Comparison of ENCODE assay signal across 8 mouse cellular contexts in the genomic region with DNA sequence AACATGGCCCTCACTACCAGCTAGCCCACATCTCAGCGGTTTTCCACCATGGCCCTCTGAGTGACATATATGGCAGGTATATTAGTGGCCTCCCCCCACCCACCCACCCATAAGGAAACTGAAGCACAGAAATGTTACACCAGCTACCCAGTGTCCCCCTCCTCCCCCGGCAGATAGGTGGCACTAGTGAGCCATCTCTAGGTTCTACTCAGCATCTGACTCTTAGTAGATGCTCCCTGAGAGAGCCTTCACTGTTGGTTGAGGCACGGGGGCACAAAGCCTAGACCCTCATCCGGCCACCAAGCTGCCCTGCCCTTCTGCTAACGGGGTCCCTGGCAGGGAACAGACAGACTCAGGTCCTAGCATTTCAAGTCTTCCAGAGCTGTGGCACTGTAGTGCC. TPM values are rescaled to one million over a fixed set of nuclear protein-coding genes. Genes with fewer than 3 reads are reported as not detected.
DNase-seq lines count a peak whose midpoint lies in the region; ATAC-seq and TF ChIP-seq lines count a peak whose summit lies in the region.

No protein-coding gene starts in this region.

- WGBS in kidney, adult 2 months = 65% methylated on average over 5 of the region's 5 CpGs
- 67% methylated on average over 5 of the region's 5 CpGs for WGBS in kidney, embryonic 16.5 days
- WGBS in bone marrow, adult 2 months = 58% methylated on average over 5 of the region's 5 CpGs
- WGBS in liver, adult 2 months = 56% methylated on average over 5 of the region's 5 CpGs

- no peaks in the 10 kb centered on the region for H3K36me3 ChIP-seq in kidney, adult 2 months (ENCODE audit: control insufficient read depth, insufficient read depth, low read length)
- no peaks in the 10 kb centered on the region for H3K36me3 ChIP-seq in kidney, embryonic 16.5 days (ENCODE audit: insufficient read depth, low read length)
- H3K36me3 ChIP-seq in liver, adult 2 months (ENCODE audit: control insufficient read depth, insufficient read depth, low read length) = no peaks in the 10 kb centered on the region

- peak; percentile 76 for TF ChIP-seq CTCF in kidney, adult 2 months (conservative IDR thresholded peaks at IDR 0.05; ENCODE audit: insufficient read depth, insufficient read length, low read depth, low read length)
- TF ChIP-seq CTCF in bone marrow, adult 2 months (IDR thresholded peaks at IDR 0.05; ENCODE audit: control insufficient read depth, insufficient read depth, low read length) = peak; percentile 59
- TF ChIP-seq CTCF in liver, adult 2 months (IDR thresholded peaks at IDR 0.05; ENCODE audit: low read depth, low read length) = peak; percentile 77

- no peak overlapping the region for H3K4me3 ChIP-seq in kidney, adult 2 months (ENCODE audit: insufficient read depth, low read depth, low read length)
- no peak overlapping the region for H3K4me3 ChIP-seq in kidney, embryonic 16.5 days (ENCODE audit: low read length)
- no peak overlapping the region for H3K4me3 ChIP-seq in bone marrow, adult 2 months (replicated peaks; ENCODE audit: control insufficient read depth, low read depth, low read length)
- H3K4me3 ChIP-seq in liver, adult 2 months (ENCODE audit: insufficient read depth, low read depth, low read length) = no peak overlapping the region

- ATAC-seq in kidney, embryonic 16.5 days (ENCODE audit: low FRiP score, low TSS enrichment) = no peak

- H3K4me1 ChIP-seq in kidney, adult 2 months (ENCODE audit: control insufficient read depth, insufficient read depth, low read length) = peaks cover 10% of the 10 kb centered on the region; the same call in 1 of the 2 replicates
- peaks cover 53% of the 10 kb centered on the region for H3K4me1 ChIP-seq in kidney, embryonic 16.5 days (ENCODE audit: insufficient read depth, low read length)
- no peaks in the 10 kb centered on the region for H3K4me1 ChIP-seq in bone marrow, adult 2 months (ENCODE audit: control insufficient read depth, insufficient read depth, low read length)
- H3K4me1 ChIP-seq in liver, adult 2 months (ENCODE audit: control insufficient read depth, insufficient read depth, low read length) = no peaks in the 10 kb centered on the region

- intact Hi-C loops in heart, postnatal 10 days (cut with DNase I) = loop anchor here (1.0 kb wide), 1 partner anchor 76 kb away; no protein-coding TSS in a partner anchor

- no peak for TF ChIP-seq POLR2A in kidney, adult 2 months (IDR thresholded peaks at IDR 0.05; ENCODE audit: low read depth, low read length)
- TF ChIP-seq POLR2A in bone marrow, adult 2 months (IDR thresholded peaks at IDR 0.05; ENCODE audit: borderline replicate concordance, control insufficient read depth, low read depth, low read length) = no peak
- TF ChIP-seq POLR2A in liver, adult 2 months (IDR thresholded peaks at IDR 0.05; ENCODE audit: extremely low read depth, insufficient read depth, low read length) = no peak

- H3K27me3 ChIP-seq in kidney, adult 2 months (replicated peaks; ENCODE audit: control insufficient read depth, insufficient read depth, low read length) = no peaks in the 10 kb centered on the region
- H3K27me3 ChIP-seq in kidney, embryonic 16.5 days (ENCODE audit: insufficient read depth, low read length) = no peaks in the 10 kb centered on the region
- H3K27me3 ChIP-seq in liver, adult 2 months (ENCODE audit: control insufficient read depth, insufficient read depth, low read length) = no peaks in the 10 kb centered on the region

- H3K79me2 ChIP-seq in liver, adult 2 months (ENCODE audit: control insufficient read depth, insufficient read depth, low read length) = peaks cover 8% of the 10 kb centered on the region; the same call in 1 of the 2 replicates

- no peak overlapping the region for H3K27ac ChIP-seq in kidney, adult 2 months (ENCODE audit: insufficient read depth, low read depth, low read length)
- H3K27ac ChIP-seq in kidney, embryonic 16.5 days (ENCODE audit: low read length) = no peak overlapping the region
- H3K27ac ChIP-seq in bone marrow, adult 2 months (ENCODE audit: control insufficient read depth, insufficient read depth, low read depth, low read length, poor library complexity) = no peak overlapping the region
- H3K27ac ChIP-seq in liver, adult 2 months (replicated peaks; ENCODE audit: insufficient read depth, low read depth, low read length) = no peak overlapping the region

- H3K9ac ChIP-seq in kidney, embryonic 16.5 days (replicated peaks; ENCODE audit: low read length) = no peak overlapping the region
- H3K9ac ChIP-seq in liver, adult 2 months (ENCODE audit: low read depth, low read length) = no peak overlapping the region

- H3K4me2 ChIP-seq in kidney, embryonic 16.5 days (replicated peaks; ENCODE audit: low read depth, low read length) = no peak overlapping the region

- H3K9me3 ChIP-seq in kidney, embryonic 16.5 days (ENCODE audit: low read length) = no peaks in the 10 kb centered on the region

- peak; percentile 72 for DNase-seq in kidney, adult 2 months
- peak; percentile 42 for DNase-seq in ES-CJ7 (ENCODE audit: low read depth, low spot score)
- DNase-seq in heart, postnatal 10 days = peak; percentile 62 to 79
- no peak for DNase-seq in liver, adult 2 months (ENCODE audit: extremely low read depth, low read depth, low spot score)
- peak; percentile 74 for DNase-seq in retina, postnatal 1 day
- DNase-seq in urinary bladder, adult 2 months (ENCODE audit: low spot score) = no peak

RNA-seq across cellular contexts. Expression of a gene that starts 38.2 kb away (rescaled TPM):
- polyA plus RNA-seq in kidney, adult 2 months (2012; rRNA removed) = 11.4 and 12.6 TPM in 2 replicates
- 2.4 and 3.1 TPM in 2 replicates for polyA plus RNA-seq in kidney, embryonic 16.5 days (2015; fragmentation: Nextera tagmentation; extraction: Ambion mirVana)
- polyA plus RNA-seq in bone marrow, adult 2 months (2011; ENCODE audit: insufficient read depth, insufficient read length, low replicate concordance, missing spikeins) = 12.4 and 21.9 TPM in 2 replicates
- 10 to 100 TPM; 29.0 to 30.6 TPM for total RNA-seq in heart, postnatal 10 days (2021)
- total RNA-seq in liver, adult 2 months (2014; rRNA removed) = 4.1 and 5.9 TPM in 2 replicates
- polyA plus RNA-seq in liver, adult 2 months (2012; rRNA removed) = 5.8 and 8.5 TPM in 2 replicates
- 13.0 and 22.9 TPM in 2 replicates for polyA plus RNA-seq in urinary bladder, adult 2 months (2012; rRNA removed)

RNA-seq across cellular contexts. Expression of a gene that starts 38.5 kb away (rescaled TPM):
- polyA plus RNA-seq in kidney, adult 2 months (2012; rRNA removed) = 32.5 and 38.5 TPM in 2 replicates
- 89.1 and 92.4 TPM in 2 replicates for polyA plus RNA-seq in kidney, embryonic 16.5 days (2015; fragmentation: Nextera tagmentation; extraction: Ambion mirVana)
- 41.5 and 51.0 TPM in 2 replicates for polyA plus RNA-seq in bone marrow, adult 2 months (2011; ENCODE audit: insufficient read depth, insufficient read length, low replicate concordance, missing spikeins)
- 10 to 100 TPM; 77.6 to 79.3 TPM for total RNA-seq in heart, postnatal 10 days (2021)
- total RNA-seq in liver, adult 2 months (2014; rRNA removed) = 60.9 and 70.4 TPM in 2 replicates
- polyA plus RNA-seq in liver, adult 2 months (2012; rRNA removed) = 17.6 and 19.3 TPM in 2 replicates
- 70.3 and 77.3 TPM in 2 replicates for polyA plus RNA-seq in urinary bladder, adult 2 months (2012; rRNA removed)

RNA-seq across cellular contexts. Expression of a gene that starts 57.7 kb away (rescaled TPM):
- polyA plus RNA-seq in kidney, adult 2 months (2012; rRNA removed) = 15.7 and 19.4 TPM in 2 replicates
- polyA plus RNA-seq in kidney, embryonic 16.5 days (2015; fragmentation: Nextera tagmentation; extraction: Ambion mirVana) = 5.3 and 6.8 TPM in 2 replicates
- polyA plus RNA-seq in bone marrow, adult 2 months (2011; ENCODE audit: insufficient read depth, insufficient read length, low replicate concordance, missing spikeins) = 0.83 and 2.7 TPM in 2 replicates
- total RNA-seq in heart, postnatal 10 days (2021) = 10 to 100 TPM; 32.8 to 34.4 TPM
- total RNA-seq in liver, adult 2 months (2014; rRNA removed) = 4.1 and 7.1 TPM in 2 replicates
- 15.2 and 18.6 TPM in 2 replicates for polyA plus RNA-seq in liver, adult 2 months (2012; rRNA removed)
- 14.6 and 23.1 TPM in 2 replicates for polyA plus RNA-seq in urinary bladder, adult 2 months (2012; rRNA removed)

Comparison
In these comparisons a context has a peak if more than half of its experiments do, and no peak if none do; other contexts are left out.
1. DNase-seq: peak in kidney, adult 2 months (single experiment), ES-CJ7 (single experiment), heart, postnatal 10 days (2 of 2) and retina, postnatal 1 day (single experiment); none in liver, adult 2 months (single experiment) and urinary bladder, adult 2 months (single experiment).
2. Peak in every context shown above with its lines, with median percentiles within 50 percentile points of each other: CTCF ChIP-seq.